Mouse (Mus musculus) kidney, postnatal 25 days (tissue): ENCODE results near the gene Hoxb4.

Experiments
- DNase-seq, 2 experiments: peaks; one replicate each; pipeline ENCODE4 v3.0.0; 2021; ENCODE audit warnings: mixed read lengths in 2 of 2

The Hoxb4 gene

GRCm38 (mm10) chr11:96285771-96286738, 32.0 kb upstream of the Hoxb4 start, which contains the start of gene Hoxb7:
Hoxb7 (plus strand) TSS chr11:96286623.
- DNase-seq = peak; percentile 93 to 95

GRCm38 (mm10) chr11:96286739-96287385, 31.2 kb upstream of the Hoxb4 start:
- DNase-seq = peak; percentile 70 to 86

GRCm38 (mm10) chr11:96287411-96287810, 30.7 kb upstream of the Hoxb4 start:
- DNase-seq = no peak

GRCm38 (mm10) chr11:96288455-96289221, 29.4 kb upstream of the Hoxb4 start:
- no peak for DNase-seq

GRCm38 (mm10) chr11:96289293-96289692, 28.8 kb upstream of the Hoxb4 start:
- DNase-seq = peak in 1 of 2 experiments; percentile 64

GRCm38 (mm10) chr11:96289837-96290236, 28.2 kb upstream of the Hoxb4 start:
- no peak for DNase-seq

GRCm38 (mm10) chr11:96290705-96291355, 27.2 kb upstream of the Hoxb4 start:
- DNase-seq = peak in 1 of 2 experiments; percentile 65

- DNase-seq = peak; percentile 88 to 93
These were observed 26.1 kb upstream of the Hoxb4 start, which contains the start of gene Hoxb6 for GRCm38 (mm10) chr11:96291681-96292564. Hoxb6 (plus strand) TSS chr11:96292476.

GRCm38 (mm10) chr11:96292565-96293301, 25.3 kb upstream of the Hoxb4 start:
- DNase-seq = peak; percentile 69

- DNase-seq = peak; percentile 57 to 75
These were observed 24.7 kb upstream of the Hoxb4 start for GRCm38 (mm10) chr11:96293302-96293921.

- DNase-seq = peak; percentile 92 to 96
These were observed 23.6 kb upstream of the Hoxb4 start for GRCm38 (mm10) chr11:96294245-96295091.

GRCm38 (mm10) chr11:96295092-96295835, 22.8 kb upstream of the Hoxb4 start:
- DNase-seq = peak; percentile 89 to 94

GRCm38 (mm10) chr11:96296997-96297396, 21.1 kb upstream of the Hoxb4 start:
- DNase-seq = no peak

- DNase-seq = no peak
These were observed 20.6 kb upstream of the Hoxb4 start for GRCm38 (mm10) chr11:96297428-96297827.

- DNase-seq = no peak
These were observed 20.0 kb upstream of the Hoxb4 start for GRCm38 (mm10) chr11:96297968-96298635.

GRCm38 (mm10) chr11:96298895-96299667, 19.0 kb upstream of the Hoxb4 start:
- DNase-seq = peak; percentile 93 to 96

- peak in 1 of 2 experiments; percentile 54 for DNase-seq
These were observed 18.3 kb upstream of the Hoxb4 start for GRCm38 (mm10) chr11:96299781-96300180.
